Mouse (Mus musculus) CH12.LX (cell line): ENCODE data around the gene Lypd8. TPM values are rescaled to one million over a fixed set of nuclear protein-coding genes. Genes with fewer than 3 reads are reported as not detected.
A peak's percentile ranks its signal among the peaks of the same experiment; 100 is the strongest.

Experiments
- DNase-seq: peaks from one replicate; pipeline ENCODE4 v3.0.0-alpha.2; 2013; ENCODE audit errors: extremely low read depth
- H3K27ac ChIP-seq: 2 replicates; pipeline ENCODE4 v1.5.1; 2012; ENCODE audit warnings: low read depth, mild to moderate bottlenecking, control low read depth, moderate library complexity; ENCODE audit not compliant: insufficient read depth
- H3K27me3 ChIP-seq: replicated peaks from 2 replicates; pipeline ENCODE3; 2012; ENCODE audit warnings: inconsistent platforms
- H3K36me3 ChIP-seq, 2 experiments: replicated peaks in 1 of 2; 2 replicates each; pipeline versions ENCODE3 to v1.6.1; 2012; ENCODE audit warnings: inconsistent platforms in 1 of 2, low read length in 1 of 2, mild to moderate bottlenecking in 1 of 2, mixed read lengths in 1 of 2, moderate library complexity in 1 of 2; ENCODE audit not compliant: control insufficient read depth in 1 of 2, insufficient read depth in 1 of 2
- H3K4me1 ChIP-seq, 2 experiments: 2 replicates each; pipeline ENCODE4 v1.6.1; 2012; ENCODE audit warnings: inconsistent platforms in 1 of 2, moderate library complexity in 1 of 2; ENCODE audit not compliant: insufficient read depth in 2 of 2, control insufficient read depth in 1 of 2
- H3K4me2 ChIP-seq: 2 replicates; pipeline ENCODE4 v1.6.1; 2012; ENCODE audit warnings: low read depth, mild to moderate bottlenecking, control low read depth; ENCODE audit not compliant: poor library complexity, insufficient read depth, severe bottlenecking
- H3K4me3 ChIP-seq, 3 experiments: fragments of 150-350 bp in 1 of 3; sonication (generic) in 1 of 3; replicated peaks in 1 of 3; 2 replicates each; pipeline versions ENCODE3 to v1.5.1; 2011 to 2012; ENCODE audit warnings: low read depth in 2 of 3, low read length in 2 of 3, mild to moderate bottlenecking in 2 of 3, moderate library complexity in 2 of 3, control low read depth in 1 of 3, improper control_type of control experiment in 1 of 3, inconsistent platforms in 1 of 3, mixed read lengths in 1 of 3; ENCODE audit not compliant: poor library complexity in 1 of 3
- H3K79me2 ChIP-seq: replicated peaks from 2 replicates; pipeline ENCODE4 v1.6.1; 2012; ENCODE audit warnings: mild to moderate bottlenecking, moderate library complexity; ENCODE audit not compliant: control insufficient read depth, poor library complexity, insufficient read depth, severe bottlenecking; ENCODE audit errors: extremely low read depth
- H3K9ac ChIP-seq: 2 replicates; pipeline ENCODE4 v1.6.1; 2012; ENCODE audit warnings: low read depth, mild to moderate bottlenecking, control low read depth, moderate library complexity; ENCODE audit not compliant: insufficient read depth
- H3K9me3 ChIP-seq: replicated peaks from 2 replicates; pipeline ENCODE3; 2012; ENCODE audit warnings: low read length, inconsistent platforms, mixed read lengths
- BHLHE40 ChIP-seq: IDR thresholded peaks from 2 replicates; pipeline ENCODE4 v1.6.1; 2011; ENCODE audit warnings: mild to moderate bottlenecking, low read depth, low read length, improper control_type of control experiment
- CHD1 ChIP-seq: IDR thresholded peaks from 2 replicates; pipeline ENCODE4 v1.6.1; 2012; ENCODE audit warnings: low read depth, low read length, improper control_type of control experiment, inconsistent platforms
- CHD2 ChIP-seq: IDR thresholded peaks from 2 replicates; pipeline ENCODE4 v1.6.1; 2011; ENCODE audit warnings: low read length, improper control_type of control experiment
- CTCF ChIP-seq, 2 experiments: IDR thresholded peaks in 1 of 2; conservative IDR thresholded peaks in 1 of 2; 2 replicates each; pipeline ENCODE4 v1.5.1; 2011 to 2012; ENCODE audit warnings: low read depth in 2 of 2, low read length in 2 of 2, improper control_type of control experiment in 1 of 2, inconsistent platforms in 1 of 2, mild to moderate bottlenecking in 1 of 2, moderate library complexity in 1 of 2
- E2F4 ChIP-seq: IDR thresholded peaks from 2 replicates; pipeline ENCODE4 v1.6.1; 2011; ENCODE audit warnings: low read depth, low read length, improper control_type of control experiment; ENCODE audit not compliant: insufficient replicate concordance
- ELF1 ChIP-seq: IDR thresholded peaks from 2 replicates; pipeline ENCODE4 v1.6.1; 2014; ENCODE audit warnings: low read depth, mild to moderate bottlenecking, inconsistent platforms, low read length, improper control_type of control experiment
- EP300 ChIP-seq: IDR thresholded peaks from 2 replicates; pipeline ENCODE4 v1.6.1; 2011; ENCODE audit warnings: low read length, improper control_type of control experiment
- ETS1 ChIP-seq: conservative IDR thresholded peaks from 2 replicates; pipeline ENCODE4 v1.6.1; 2012; ENCODE audit warnings: low read depth, mild to moderate bottlenecking, inconsistent platforms, low read length, improper control_type of control experiment, moderate library complexity
- GABPA ChIP-seq: IDR thresholded peaks from 2 replicates; pipeline ENCODE4 v1.6.1; 2012; ENCODE audit warnings: low read depth, low read length, improper control_type of control experiment, inconsistent platforms; ENCODE audit not compliant: insufficient replicate concordance
- IRF4 ChIP-seq: IDR thresholded peaks from 2 replicates; pipeline ENCODE4 v1.6.1; 2014; ENCODE audit warnings: low read depth, mild to moderate bottlenecking, inconsistent platforms, low read length, improper control_type of control experiment
- JUN ChIP-seq: IDR thresholded peaks from 2 replicates; pipeline ENCODE4 v1.6.1; 2011; ENCODE audit warnings: low read depth, mild to moderate bottlenecking, low read length, improper control_type of control experiment, moderate library complexity; ENCODE audit not compliant: insufficient read depth
- JUND ChIP-seq: conservative IDR thresholded peaks from 2 replicates; pipeline ENCODE4 v1.6.1; 2011; ENCODE audit warnings: low read depth, low read length, improper control_type of control experiment
- KAT2A ChIP-seq: IDR thresholded peaks from 2 replicates; pipeline ENCODE4 v1.6.1; 2012; ENCODE audit warnings: low read length, improper control_type of control experiment, inconsistent platforms; ENCODE audit not compliant: insufficient replicate concordance
- MAFK ChIP-seq: IDR thresholded peaks from 2 replicates; pipeline ENCODE4 v1.6.1; 2011; ENCODE audit warnings: low read length, improper control_type of control experiment; ENCODE audit not compliant: insufficient replicate concordance
- MAX ChIP-seq: IDR thresholded peaks from 2 replicates; pipeline ENCODE4 v1.6.1; 2011; ENCODE audit warnings: low read length, improper control_type of control experiment
- MAZ ChIP-seq: IDR thresholded peaks from 2 replicates; pipeline ENCODE4 v1.6.1; 2012; ENCODE audit warnings: low read depth, mild to moderate bottlenecking, inconsistent platforms, low read length, improper control_type of control experiment, moderate library complexity
- MEF2A ChIP-seq: IDR thresholded peaks from 2 replicates; pipeline ENCODE4 v1.6.1; 2014; ENCODE audit warnings: low read depth, mild to moderate bottlenecking, inconsistent platforms, low read length, improper control_type of control experiment, borderline replicate concordance
- MXI1 ChIP-seq: IDR thresholded peaks from 2 replicates; pipeline ENCODE4 v1.6.1; 2011; ENCODE audit warnings: mild to moderate bottlenecking, low read depth, low read length, improper control_type of control experiment
- MYC ChIP-seq: IDR thresholded peaks from 2 replicates; pipeline ENCODE4 v1.6.1; 2011; ENCODE audit warnings: low read depth, mild to moderate bottlenecking, improper control_type of control experiment, low read length
- NELFE ChIP-seq: IDR thresholded peaks from 2 replicates; pipeline ENCODE4 v1.6.1; 2011; ENCODE audit warnings: low read depth, low read length, improper control_type of control experiment
- NRF1 ChIP-seq: IDR thresholded peaks from 2 replicates; pipeline ENCODE4 v1.6.1; 2014; ENCODE audit warnings: low read depth, mild to moderate bottlenecking, inconsistent platforms, low read length, improper control_type of control experiment, moderate library complexity
- PAX5 ChIP-seq: IDR thresholded peaks from 2 replicates; pipeline ENCODE4 v1.6.1; 2012; ENCODE audit warnings: low read length, inconsistent platforms, mixed read lengths
- POLR2A ChIP-seq: IDR thresholded peaks from 2 replicates; pipeline ENCODE4 v1.6.1; 2011; ENCODE audit warnings: low read depth, mild to moderate bottlenecking, improper control_type of control experiment, low read length
- POLR2AphosphoS2 ChIP-seq: IDR thresholded peaks from 2 replicates; pipeline ENCODE4 v1.6.1; 2011; ENCODE audit warnings: low read depth, low read length, improper control_type of control experiment
- RAD21 ChIP-seq: IDR thresholded peaks from 2 replicates; pipeline ENCODE4 v1.6.1; 2011; ENCODE audit warnings: low read depth, mild to moderate bottlenecking, low read length, improper control_type of control experiment, moderate library complexity
- RCOR1 ChIP-seq: conservative IDR thresholded peaks from 2 replicates; pipeline ENCODE4 v1.6.1; 2012; ENCODE audit warnings: low read depth, mild to moderate bottlenecking, inconsistent platforms, low read length, improper control_type of control experiment
- SIN3A ChIP-seq: IDR thresholded peaks from 2 replicates; pipeline ENCODE4 v1.6.1; 2012; ENCODE audit warnings: low read length, improper control_type of control experiment, inconsistent platforms
- SMC3 ChIP-seq: IDR thresholded peaks from 2 replicates; pipeline ENCODE4 v1.6.1; 2011; ENCODE audit warnings: low read depth, low read length, improper control_type of control experiment
- TBP ChIP-seq: conservative IDR thresholded peaks from 2 replicates; pipeline ENCODE4 v1.6.1; 2011; ENCODE audit warnings: low read depth, low read length, improper control_type of control experiment
- TCF12 ChIP-seq: IDR thresholded peaks from 2 replicates; pipeline ENCODE4 v1.6.1; 2014; ENCODE audit warnings: low read depth, mild to moderate bottlenecking, inconsistent platforms, low read length, improper control_type of control experiment
- UBTF ChIP-seq: IDR thresholded peaks from 2 replicates; pipeline ENCODE4 v1.6.1; 2012; ENCODE audit warnings: low read depth, mild to moderate bottlenecking, inconsistent platforms, low read length, improper control_type of control experiment, moderate library complexity
- USF1 ChIP-seq: IDR thresholded peaks from 2 replicates; pipeline ENCODE4 v1.6.1; 2014; ENCODE audit warnings: low read depth, mild to moderate bottlenecking, inconsistent platforms, low read length, improper control_type of control experiment
- USF2 ChIP-seq: conservative IDR thresholded peaks from 2 replicates; pipeline ENCODE4 v1.6.1; 2011; ENCODE audit warnings: low read depth, low read length, improper control_type of control experiment
- ZC3H11A ChIP-seq: IDR thresholded peaks from 2 replicates; pipeline ENCODE4 v1.6.1; 2012; ENCODE audit warnings: low read depth, mild to moderate bottlenecking, inconsistent platforms, low read length, improper control_type of control experiment
- ZKSCAN1 ChIP-seq: IDR thresholded peaks from 2 replicates; pipeline ENCODE4 v1.6.1; 2012; ENCODE audit warnings: low read depth, inconsistent platforms, low read length, improper control_type of control experiment, borderline replicate concordance
- ZMIZ1 ChIP-seq: IDR thresholded peaks from 2 replicates; pipeline ENCODE4 v1.6.1; 2012; ENCODE audit warnings: low read depth, mild to moderate bottlenecking, inconsistent platforms, low read length, improper control_type of control experiment
- ZNF384 ChIP-seq: IDR thresholded peaks from 2 replicates; pipeline ENCODE4 v1.6.1; 2012; ENCODE audit warnings: low read depth, low read length, improper control_type of control experiment, inconsistent platforms
- dilution Hi-C: fragments of 300-500 bp; cut with MboI; formaldehyde crosslinking; loops from 2 replicates; pipeline ENCODE4 v1.14.3; 2020; ENCODE audit warnings: low sequenced_read_pairs; ENCODE audit not compliant: extremely low pct_unique_long_range_greater_than_20kb, extremely low pct_ligation_motif_present
- in situ Hi-C: fragments of 300-500 bp; cut with MboI; formaldehyde crosslinking; loops from 3 replicates; pipeline ENCODE4 v1.14.3; 2019; ENCODE audit warnings: low sequenced_read_pairs, low pct_ligation_motif_present, low pct_unique_long_range_greater_than_20kb, mixed read lengths
- polyA plus RNA-seq: library from polyadenylated mRNA; unstranded; fragments of >175 nt; gene quantifications from 2 replicates; pipeline ENCODE4 v1.2.1, GENCODE M21; 2012; ENCODE audit warnings: low read depth; ENCODE audit not compliant: insufficient read length
- total RNA-seq, 2 experiments: library from RNA; depleted of rRNA; stranded (reverse); fragments of 300-350 nt in 1 of 2; fragments of >200 nt in 1 of 2; gene quantifications; 2 replicates each; pipeline ENCODE4 v1.2.3; 2012 to 2014

Lypd8 gene
- total and polyA plus RNA-seq, 3 experiments = not detected

DNA sequence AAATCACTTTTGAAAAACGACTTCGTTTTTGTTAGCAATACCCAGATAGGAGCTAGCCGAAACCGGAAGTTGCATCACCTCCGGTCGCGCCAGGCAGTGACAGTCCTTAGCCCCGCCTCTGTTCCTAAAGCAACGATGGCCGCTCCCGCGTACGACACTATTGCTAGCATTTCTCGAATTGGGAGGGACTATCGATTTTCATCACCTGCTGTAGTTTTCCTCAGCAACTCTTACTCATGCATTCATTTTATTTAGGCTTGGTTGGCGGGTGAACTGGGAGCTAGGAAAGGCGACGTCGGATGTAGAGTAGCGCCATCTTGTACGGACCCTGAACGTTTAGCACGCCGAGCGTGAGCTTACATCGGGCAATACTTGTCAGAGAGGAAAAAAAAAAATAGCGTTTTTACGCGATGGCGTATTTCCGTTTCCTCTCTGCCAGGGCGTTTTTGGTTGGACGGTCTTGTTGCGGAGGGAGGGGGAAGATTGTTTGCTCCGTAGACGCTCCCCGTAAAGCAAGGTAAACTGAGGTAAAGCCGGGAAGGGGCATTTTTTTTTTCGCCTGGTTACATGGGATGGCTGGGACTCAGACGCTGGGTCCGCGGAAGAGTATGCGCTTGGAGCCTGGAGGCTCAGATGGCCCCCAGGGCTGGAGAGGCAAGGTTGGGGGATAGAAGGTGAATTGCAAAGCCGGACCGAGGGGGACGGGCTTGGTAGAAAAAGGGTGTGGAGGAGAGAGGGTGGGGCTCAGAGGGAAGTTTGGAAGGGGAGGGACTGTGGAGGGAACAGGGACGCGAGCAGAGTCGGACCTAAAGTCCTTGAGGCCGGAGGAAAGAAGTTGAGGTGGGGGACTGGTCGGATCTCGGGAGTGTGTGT is 48.3 kb upstream of the Lypd8 start, which contains the start of the genes Zfp672 and Sh3bp5l:
Gene Zfp672, minus strand, starts transcription at position 64 of the 873 bp plus-strand sequence.
Gene Sh3bp5l, plus strand, starts transcription at position 449 of the 873 bp plus-strand sequence.
- H3K27ac ChIP-seq = peak within 1 kb of the TSS; percentile 95
- H3K36me3 ChIP-seq = peaks cover 31 to 61% of the 10 kb centered on the region in 2 experiments
- peaks cover 4% of the 10 kb centered on the region for H3K9me3 ChIP-seq
- no peaks in the 10 kb centered on the region for H3K27me3 ChIP-seq
- H3K4me3 ChIP-seq = peak within 1 kb of the TSS; percentile 84 to 100 (median 95)
- in situ Hi-C loops = loop anchor here (25.0 kb wide), 1 partner anchor 818 kb away; the partner anchor contains the start of genes Fam114a2 and Mfap3
- DNase-seq = peak; percentile 98
- peak within 1 kb of the TSS; percentile 95 for H3K4me2 ChIP-seq
- H3K4me1 ChIP-seq = peaks cover 14 to 43% of the 10 kb centered on the region in 2 experiments
- peak within 1 kb of the TSS; percentile 98 for H3K9ac ChIP-seq
- peaks cover 56% of the 10 kb centered on the region for H3K79me2 ChIP-seq
- dilution Hi-C loops = no loop called here
- TF ChIP-seq CHD1 (no peak), UBTF (peak; percentile 52; the same call in 1 of the 2 replicates), MAFK (peak; percentile 28; the same call in 1 of the 2 replicates), PAX5 (no peak), MAZ (peak; percentile 58), GABPA (peak; percentile 47; the same call in 1 of the 2 replicates), ETS1 (peak; percentile 53; the same call in 1 of the 2 replicates), IRF4 (peak; percentile 91), JUN (peak; percentile 66; the same call in 1 of the 2 replicates), MYC (peak; percentile 66; the same call in 1 of the 2 replicates), ELF1 (peak; percentile 84), KAT2A (peak; percentile 90), MXI1 (peak; percentile 58; the same call in 1 of the 2 replicates), RCOR1 (peak; percentile 99), NELFE (peak; percentile 89), BHLHE40 (peak; percentile 58), ZKSCAN1 (no peak; the same call in 1 of the 2 replicates), USF2 (no peak), EP300 (no peak), SMC3 (no peak), POLR2AphosphoS2 (peak; percentile 76; the same call in 1 of the 2 replicates), POLR2A (peak; percentile 89), ZNF384 (peak; percentile 98), ZC3H11A (no peak), RAD21 (no peak), NRF1 (peak; percentile 85), E2F4 (peak; percentile 95), JUND (peak; percentile 92), SIN3A (peak; percentile 77), MEF2A (peak; percentile 12), USF1 (no peak), MAX (peak; percentile 89), CTCF (conservative IDR thresholded peaks at IDR 0.05 in 1 of 2, IDR thresholded peaks at IDR 0.05 in 1 of 2; ENCODE audit: low read depth in 2 of 2, low read length in 2 of 2) (no peak), TCF12 (peak; percentile 76), CHD2 (no peak; the same call in 1 of the 2 replicates), ZMIZ1 (peak; percentile 85), TBP (peak; percentile 83; the same call in 1 of the 2 replicates)
